Mouse (Mus musculus) megakaryocyte, adult 5-6 weeks (primary cell): ENCODE data around the gene Tmem94. TPM values are rescaled to one million over a fixed set of nuclear protein-coding genes. Genes with fewer than 3 reads are reported as not detected.

Experiments used
- ATAC-seq: 2 replicates; pipeline ENCODE4 v1.8.0; 2016; ENCODE audit warnings: mild to moderate bottlenecking, inconsistent platforms; ENCODE audit not compliant: poor library complexity, severe bottlenecking
- total RNA-seq, 2 experiments: library from RNA; stranded (forward) in 1 of 2; stranded (reverse) in 1 of 2; fragments of 153-499, 151-499 nt in 1 of 2; fragments of 221-1000, 200-1000 nt in 1 of 2; gene quantifications; 2 replicates each; pipeline versions ENCODE4 v1.2.3 to v1.2.4; 2015 to 2017

The Tmem94 gene
- total RNA-seq, 2 experiments from 2014 or later = 15.9 to 16.1 TPM

DNA sequence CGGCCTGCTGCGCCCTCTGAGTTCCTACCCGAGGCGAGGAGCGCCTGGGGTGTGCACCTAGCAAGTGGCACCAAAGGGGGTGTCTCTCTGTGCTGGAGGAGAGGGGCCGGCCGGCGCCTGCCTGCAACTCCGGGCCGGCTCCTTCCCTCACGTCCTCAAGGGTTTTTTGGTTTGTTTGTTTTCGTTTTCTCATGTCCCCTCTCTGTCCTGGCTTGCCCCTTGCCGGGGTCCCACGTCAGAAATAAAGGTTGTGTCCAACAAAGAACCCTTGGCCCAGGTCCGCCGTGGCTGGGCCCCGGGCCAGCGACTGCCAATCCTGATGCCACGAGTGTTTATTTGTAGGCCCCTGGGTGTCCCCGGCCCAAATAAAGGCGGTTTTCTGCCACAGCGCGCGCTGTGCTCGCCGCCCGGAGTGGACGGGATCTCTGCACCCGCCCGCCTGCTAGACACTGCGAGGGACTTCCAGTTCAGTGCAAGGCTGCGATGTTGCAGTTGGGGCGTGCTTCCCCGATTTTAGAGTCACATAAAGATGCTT lies 441 bp downstream of the Tmem94 start:
- ATAC-seq = peak; percentile 50

GRCm38 (mm10) chr11:115766356-115766943 lies 1.2 kb downstream of the Tmem94 start:
- ATAC-seq = no peak

- no peak for ATAC-seq
Observed at GRCm38 (mm10) chr11:115766981-115767380, 1.7 kb downstream of the Tmem94 start.

GRCm38 (mm10) chr11:115768896-115769295 lies 3.7 kb downstream of the Tmem94 start:
- no peak for ATAC-seq

DNA sequence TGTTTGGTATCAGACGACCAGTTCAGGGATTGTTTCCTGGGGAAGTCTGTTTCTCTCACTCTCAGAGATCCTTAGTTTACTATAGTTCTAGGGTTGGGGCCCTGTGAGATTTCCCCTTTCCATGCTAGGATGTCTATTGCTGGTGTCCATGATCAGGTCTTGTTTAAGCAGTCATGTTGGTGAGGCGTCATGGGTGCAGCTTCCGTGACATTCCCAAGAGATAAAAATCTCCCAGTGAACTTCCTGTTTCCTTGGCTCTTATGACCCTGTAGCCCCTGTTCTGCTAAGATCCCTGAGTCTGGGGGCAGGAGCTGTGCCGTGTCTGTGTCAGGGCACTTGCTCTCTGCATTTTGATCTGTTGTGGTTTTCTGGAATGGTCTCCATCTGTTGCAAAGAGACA lies 9.4 kb downstream of the Tmem94 start:
- no peak for ATAC-seq

GRCm38 (mm10) chr11:115775821-115776665 lies 10.8 kb downstream of the Tmem94 start:
- ATAC-seq = no peak

DNA sequence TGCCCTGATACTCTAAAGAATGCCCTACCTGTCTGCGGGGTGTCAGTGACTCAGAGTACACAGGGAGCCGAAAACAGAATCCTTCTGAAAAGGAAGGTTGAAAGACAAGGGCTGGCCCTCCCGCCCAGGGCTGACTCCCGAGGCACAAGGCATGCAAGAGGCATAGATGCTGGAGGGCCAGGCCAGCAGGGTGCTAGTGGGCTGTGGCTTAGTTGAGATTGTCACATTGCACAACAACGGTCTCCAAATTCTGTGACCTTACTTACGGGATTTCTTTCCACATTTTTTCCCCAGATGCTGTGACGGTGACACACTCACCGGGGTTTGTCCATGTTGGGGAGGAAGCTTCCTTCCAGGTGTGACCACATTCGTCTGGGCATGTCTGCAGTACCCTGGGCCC lies 11.7 kb downstream of the Tmem94 start:
- no peak for ATAC-seq

GRCm38 (mm10) chr11:115777487-115778335 lies 12.5 kb downstream of the Tmem94 start:
- ATAC-seq = no peak

- no peak for ATAC-seq
Observed at GRCm38 (mm10) chr11:115779038-115779571, 13.9 kb downstream of the Tmem94 start.

DNA sequence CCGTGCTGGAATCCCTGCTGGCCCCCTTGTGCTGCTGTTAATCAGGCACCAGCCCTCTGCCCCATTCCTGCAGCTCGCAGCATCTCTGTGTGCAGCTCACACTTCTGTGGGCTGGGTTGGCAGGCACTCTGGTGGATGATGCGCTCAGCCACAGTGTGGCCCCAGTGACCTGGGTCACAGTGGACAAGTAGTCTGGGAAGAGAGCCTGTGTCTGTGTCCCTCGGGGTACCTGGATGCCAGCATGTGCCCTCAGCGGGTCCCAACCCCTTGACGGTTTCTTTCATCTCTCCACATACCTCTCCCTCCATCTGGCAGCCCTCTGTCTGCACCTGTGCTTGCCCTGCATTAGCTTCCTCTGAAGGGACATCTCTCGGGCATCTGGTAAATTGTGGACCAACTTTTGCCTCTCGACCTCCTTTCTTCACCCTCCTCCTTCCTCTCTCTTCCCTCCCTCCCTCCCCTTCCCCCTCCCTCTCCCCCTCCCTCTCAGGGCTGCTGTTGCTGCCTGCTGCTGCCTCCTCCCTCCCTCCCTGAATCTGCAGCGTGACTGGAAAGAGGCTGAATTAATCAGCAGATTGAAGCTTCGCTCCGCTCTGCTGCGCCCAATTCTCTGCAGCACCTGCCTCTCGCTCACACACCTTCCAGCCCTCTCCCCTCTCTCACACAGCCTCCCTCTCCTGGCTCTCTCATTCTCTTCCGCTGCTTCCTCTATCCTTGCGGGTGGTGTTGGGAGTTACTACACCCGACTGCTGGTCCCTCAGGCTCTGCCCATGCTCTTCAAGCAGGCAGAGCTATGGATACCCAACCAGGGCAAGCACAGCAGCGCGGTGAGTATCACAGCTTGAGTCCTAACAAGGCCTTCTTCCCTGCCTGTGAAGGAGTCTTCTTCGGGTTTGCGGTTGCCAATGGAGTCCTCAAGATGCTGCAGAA lies 15.2 kb downstream of the Tmem94 start:
- no peak for ATAC-seq

DNA sequence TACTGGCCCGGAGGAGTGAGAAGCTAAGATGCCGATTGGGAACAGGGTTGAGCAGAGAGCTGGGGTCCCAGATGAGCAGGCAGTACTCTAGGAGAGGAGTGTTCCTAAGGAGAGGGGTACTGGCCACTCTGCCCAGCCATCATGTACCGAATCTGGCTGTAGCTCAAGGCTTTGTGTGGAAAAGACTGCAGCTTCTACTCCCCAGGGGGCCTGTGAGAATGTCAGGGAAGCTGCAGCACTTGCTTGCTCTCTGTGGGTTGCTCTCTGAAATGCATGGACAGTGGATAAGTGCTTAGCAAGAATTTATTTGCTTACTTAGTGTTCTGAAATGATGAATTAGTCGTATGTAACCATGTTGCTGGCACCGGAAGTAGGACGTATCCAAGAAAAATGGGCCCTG lies 21.2 kb downstream of the Tmem94 start:
- ATAC-seq = no peak

DNA sequence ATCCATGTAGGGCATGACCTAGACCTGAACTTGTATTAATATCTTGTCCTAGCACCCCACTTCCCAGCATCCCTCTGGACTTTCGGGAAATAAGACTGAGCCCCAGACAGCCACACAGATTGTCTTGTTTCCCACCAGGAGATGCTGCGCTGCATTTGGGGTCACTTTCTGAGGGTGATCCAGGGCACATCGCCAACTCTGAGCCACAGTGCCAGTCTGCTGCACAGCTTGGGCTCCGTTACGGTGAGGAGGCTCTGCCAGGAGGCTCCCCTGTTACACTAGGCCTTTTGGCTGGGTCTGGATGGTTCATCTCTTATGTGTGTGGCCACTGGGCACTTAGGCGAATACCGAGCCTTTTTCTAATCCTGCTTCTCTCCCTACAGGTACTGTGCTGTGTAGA lies 24.6 kb downstream of the Tmem94 start:
- ATAC-seq = no peak

GRCm38 (mm10) chr11:115791919-115792318 lies 26.7 kb downstream of the Tmem94 start:
- no peak for ATAC-seq

DNA sequence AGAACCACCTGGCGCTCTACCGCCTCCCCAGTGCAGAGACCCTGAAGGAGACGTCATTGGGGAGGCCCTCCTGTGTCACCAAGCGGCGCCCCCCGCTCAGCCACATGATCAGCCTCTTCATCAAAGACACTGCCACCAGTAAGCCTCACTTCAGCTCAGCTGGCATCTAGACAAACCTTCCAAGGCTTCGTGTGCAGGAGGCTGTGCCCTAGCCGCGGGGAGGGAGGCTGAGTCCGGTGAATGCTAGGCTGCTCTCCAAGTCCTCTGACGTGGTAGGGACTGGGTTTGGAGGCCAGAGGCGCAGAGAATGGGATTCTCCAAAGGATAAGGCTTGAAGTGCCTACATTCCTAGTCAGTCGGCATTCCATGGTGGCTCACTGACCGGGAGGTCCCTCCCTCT lies 27.1 kb downstream of the Tmem94 start:
- ATAC-seq = no peak

DNA sequence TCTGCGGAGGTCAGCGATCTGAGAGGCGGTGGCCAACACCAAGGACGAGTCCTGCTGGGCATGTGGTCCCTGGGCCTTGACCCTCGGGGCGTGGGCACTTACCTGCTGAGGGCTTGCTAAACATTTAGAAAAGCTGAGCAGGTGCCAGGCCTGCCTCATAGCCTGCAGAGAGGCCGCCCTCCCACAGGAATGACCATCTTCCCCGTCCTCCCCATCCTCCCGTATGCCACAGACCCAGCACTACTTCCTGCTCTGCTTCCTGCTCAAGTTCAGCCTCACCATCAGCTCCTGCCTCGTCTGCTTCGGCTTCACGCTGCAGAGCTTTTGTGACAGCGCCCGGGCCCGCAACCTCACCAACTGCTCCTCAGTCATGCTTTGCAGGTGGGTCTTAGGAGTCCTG lies 31.7 kb downstream of the Tmem94 start:
- ATAC-seq = no peak

DNA sequence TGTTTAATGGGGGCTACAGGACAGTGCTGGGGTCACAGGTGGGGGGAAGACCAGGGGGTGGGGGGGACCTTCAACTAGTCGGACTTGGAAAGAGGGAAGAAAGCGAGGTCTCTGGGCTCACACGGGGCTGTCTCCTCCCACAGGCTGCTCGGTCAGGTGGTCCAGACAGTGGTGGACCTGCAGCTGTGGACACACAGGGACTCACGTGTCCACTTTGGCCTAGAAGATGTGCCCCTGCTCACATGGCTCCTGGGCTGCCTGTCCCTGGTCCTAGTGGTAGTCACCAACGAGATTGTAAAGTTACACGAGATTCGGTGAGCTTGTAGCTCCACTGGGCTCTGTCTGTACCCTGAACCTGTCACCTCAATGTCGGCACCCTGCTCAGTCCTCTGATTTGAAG lies 32.4 kb downstream of the Tmem94 start:
- no peak for ATAC-seq

GRCm38 (mm10) chr11:115800981-115801380 lies 35.7 kb downstream of the Tmem94 start:
- ATAC-seq = no peak

DNA sequence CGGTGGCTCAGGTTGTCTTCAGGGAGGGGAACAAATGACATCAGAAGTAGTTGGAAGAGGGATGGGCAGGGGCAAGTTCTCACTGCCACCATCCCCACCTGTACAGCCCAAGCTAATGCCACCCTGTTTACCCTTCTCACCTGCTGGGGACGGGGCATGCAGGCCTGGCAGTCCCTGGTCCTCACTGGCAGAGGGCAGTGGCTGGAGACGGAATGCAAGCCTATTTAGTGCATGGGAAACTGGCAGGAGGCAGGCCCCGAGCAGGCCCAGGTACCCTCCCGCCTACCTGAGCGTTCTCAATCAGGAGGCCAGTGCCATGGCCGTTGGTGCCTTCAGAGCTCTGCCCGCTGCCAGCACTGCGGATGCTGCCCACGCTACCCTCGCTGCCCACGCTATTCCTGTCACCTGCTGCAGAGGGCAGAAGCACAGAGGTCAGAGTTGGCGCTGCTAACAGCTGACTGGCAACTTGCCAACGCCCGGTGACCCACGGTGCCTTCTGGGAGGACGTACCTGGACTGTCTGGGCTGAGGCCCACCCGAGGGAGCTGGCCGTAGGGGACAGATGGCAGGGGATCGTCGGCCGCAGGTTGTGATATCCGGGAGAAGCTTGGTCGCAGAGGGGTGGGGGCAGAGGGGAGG lies 38.0 kb downstream of the Tmem94 start:
- ATAC-seq = no peak

GRCm38 (mm10) chr11:115805005-115805404 lies 39.8 kb downstream of the Tmem94 start:
- ATAC-seq = no peak
